Mouse (Mus musculus): ENCODE results near the gene 1810043G02Rik. TPM values are rescaled to one million over a fixed set of nuclear protein-coding genes. Genes with fewer than 3 reads are reported as not detected.
"Not testable (repeated sequence)": the region's sequence is repeated elsewhere in the genome, so short reads cannot be mapped to it uniquely, and the experiment has no call there.

The 1810043G02Rik gene
- polyA plus RNA-seq, 1 experiment = 22.2 TPM

GRCm38 (mm10) chr10:78012661-78013495 is 34.6 kb downstream of the 1810043G02Rik start:
- Histone ChIP-seq H3K36me3 (replicated peaks; ENCODE audit: low read length) (peaks cover 10% of the 10 kb centered on the region), H3K4me3 (replicated peaks) (peak overlapping the region; percentile 28), H3K27me3 (replicated peaks) (peaks cover 4% of the 10 kb centered on the region), H3K4me1 (peaks cover 52% of the 10 kb centered on the region), H3K9me3 (peaks cover 4% of the 10 kb centered on the region; the same call in 1 of the 2 replicates)
- TF ChIP-seq FLI1 (IDR thresholded peaks at IDR 0.05; ENCODE audit: low read length) (no peak), GATA1 (IDR thresholded peaks at IDR 0.05; ENCODE audit: borderline replicate concordance, low read length) (no peak)

- no peak for TF ChIP-seq GATA1 (IDR thresholded peaks at IDR 0.05; ENCODE audit: borderline replicate concordance, low read length)
- TF ChIP-seq FLI1 (IDR thresholded peaks at IDR 0.05; ENCODE audit: low read length) = no peak
- Histone ChIP-seq H3K9me3 (peaks cover 4% of the 10 kb centered on the region; the same call in 1 of the 2 replicates), H3K4me1 (peaks cover 49% of the 10 kb centered on the region), H3K4me3 (replicated peaks) (no peak overlapping the region), H3K27me3 (replicated peaks) (peaks cover 4% of the 10 kb centered on the region), H3K36me3 (replicated peaks; ENCODE audit: low read length) (no peaks in the 10 kb centered on the region)
Measured at GRCm38 (mm10) chr10:78015489-78015888, 37.2 kb downstream of the 1810043G02Rik start.

- Histone ChIP-seq H3K27me3 (replicated peaks) (peaks cover 4% of the 10 kb centered on the region), H3K4me1 (peaks cover 44% of the 10 kb centered on the region), H3K9me3 (peaks cover 4% of the 10 kb centered on the region; the same call in 1 of the 2 replicates), H3K36me3 (replicated peaks; ENCODE audit: low read length) (no peaks in the 10 kb centered on the region), H3K4me3 (replicated peaks) (no peak overlapping the region)
- TF ChIP-seq FLI1 (IDR thresholded peaks at IDR 0.05; ENCODE audit: low read length) = no peak
- no peak for TF ChIP-seq GATA1 (IDR thresholded peaks at IDR 0.05; ENCODE audit: borderline replicate concordance, low read length)
Measured at GRCm38 (mm10) chr10:78016366-78016765, 38.0 kb downstream of the 1810043G02Rik start.

- peak overlapping the region; percentile 89 for H3K4me3 ChIP-seq (replicated peaks)
- peaks cover 35% of the 10 kb centered on the region for H3K4me1 ChIP-seq
- H3K9me3 ChIP-seq = peaks cover 4% of the 10 kb centered on the region; the same call in 1 of the 2 replicates
- no peaks in the 10 kb centered on the region for H3K36me3 ChIP-seq (replicated peaks; ENCODE audit: low read length)
- peaks cover 4% of the 10 kb centered on the region for H3K27me3 ChIP-seq (replicated peaks)
- TF ChIP-seq FLI1 (IDR thresholded peaks at IDR 0.05; ENCODE audit: low read length) (no peak), GATA1 (IDR thresholded peaks at IDR 0.05; ENCODE audit: borderline replicate concordance, low read length) (peak; percentile 38; the same call in 1 of the 3 replicates)
Measured at GRCm38 (mm10) chr10:78018797-78019203, 40.5 kb downstream of the 1810043G02Rik start.

- Histone ChIP-seq H3K9me3 (peaks cover 4% of the 10 kb centered on the region; the same call in 1 of the 2 replicates), H3K4me1 (peaks cover 35% of the 10 kb centered on the region), H3K4me3 (replicated peaks) (no peak overlapping the region), H3K36me3 (replicated peaks; ENCODE audit: low read length) (no peaks in the 10 kb centered on the region), H3K27me3 (replicated peaks) (peaks cover 4% of the 10 kb centered on the region)
- no peak for TF ChIP-seq FLI1 (IDR thresholded peaks at IDR 0.05; ENCODE audit: low read length)
- no peak for TF ChIP-seq GATA1 (IDR thresholded peaks at IDR 0.05; ENCODE audit: borderline replicate concordance, low read length)
Measured at GRCm38 (mm10) chr10:78019291-78019690, 41.0 kb downstream of the 1810043G02Rik start.

GRCm38 (mm10) chr10:78019984-78020383 is 41.7 kb downstream of the 1810043G02Rik start:
- not testable (repeated sequence) for H3K4me3 ChIP-seq (replicated peaks); H3K9me3 ChIP-seq; H3K36me3 ChIP-seq (replicated peaks; ENCODE audit: low read length); H3K27me3 ChIP-seq (replicated peaks)
- peaks cover 35% of the 10 kb centered on the region for H3K4me1 ChIP-seq

- not testable (repeated sequence) for H3K4me3 ChIP-seq (replicated peaks)
Measured at GRCm38 (mm10) chr10:78025453-78025852, 47.1 kb downstream of the 1810043G02Rik start.

GRCm38 (mm10) chr10:78028129-78028528 is 49.8 kb downstream of the 1810043G02Rik start:
- peaks cover 4% of the 10 kb centered on the region for H3K4me1 ChIP-seq
- H3K36me3 ChIP-seq (replicated peaks; ENCODE audit: low read length) = no peaks in the 10 kb centered on the region
- no peak overlapping the region for H3K4me3 ChIP-seq (replicated peaks)
- TF ChIP-seq GATA1 (IDR thresholded peaks at IDR 0.05; ENCODE audit: borderline replicate concordance, low read length) = no peak
- H3K9me3 ChIP-seq = no peaks in the 10 kb centered on the region
- H3K27me3 ChIP-seq (replicated peaks) = peaks cover 42% of the 10 kb centered on the region

More at GRCm38 (mm10) chr10:78025453-78025852, 47.1 kb downstream of the 1810043G02Rik start:
- not testable (repeated sequence) for H3K36me3 ChIP-seq (replicated peaks; ENCODE audit: low read length); H3K4me1 ChIP-seq; H3K9me3 ChIP-seq
- H3K27me3 ChIP-seq (replicated peaks) = peaks cover 22% of the 10 kb centered on the region

- Histone ChIP-seq H3K27me3 (replicated peaks) (peaks cover 44% of the 10 kb centered on the region), H3K4me3 (replicated peaks) (no peak overlapping the region), H3K36me3 (replicated peaks; ENCODE audit: low read length) (no peaks in the 10 kb centered on the region), H3K9me3 (no peaks in the 10 kb centered on the region), H3K4me1 (peaks cover 4% of the 10 kb centered on the region)
- TF ChIP-seq GATA1 (IDR thresholded peaks at IDR 0.05; ENCODE audit: borderline replicate concordance, low read length) = no peak
Measured at GRCm38 (mm10) chr10:78029080-78029479, 50.8 kb downstream of the 1810043G02Rik start.

GRCm38 (mm10) chr10:78031987-78032386 is 53.7 kb downstream of the 1810043G02Rik start:
- Histone ChIP-seq H3K9me3 (no peaks in the 10 kb centered on the region), H3K4me1 (peaks cover 4% of the 10 kb centered on the region), H3K27me3 (replicated peaks) (peaks cover 63% of the 10 kb centered on the region), H3K36me3 (replicated peaks; ENCODE audit: low read length) (no peaks in the 10 kb centered on the region), H3K4me3 (replicated peaks) (no peak overlapping the region)
- no peak for TF ChIP-seq GATA1 (IDR thresholded peaks at IDR 0.05; ENCODE audit: borderline replicate concordance, low read length)
- no peak for TF ChIP-seq FLI1 (IDR thresholded peaks at IDR 0.05; ENCODE audit: low read length)

Other genes starting within 250 kb of the 1810043G02Rik start
- gene Gm18596, start 235.9 kb upstream of the 1810043G02Rik start, polyA plus RNA-seq (2012; ENCODE audit: insufficient read depth, low replicate concordance) = not detected in 2 replicates
- gene Gm9736, start 227.2 kb upstream of the 1810043G02Rik start, polyA plus RNA-seq (2012; ENCODE audit: insufficient read depth, low replicate concordance) = not detected in 2 replicates
- not detected in 2 replicates for gene Gm3233, start 218.8 kb upstream of the 1810043G02Rik start, polyA plus RNA-seq (2012; ENCODE audit: insufficient read depth, low replicate concordance)
- gene Gm3238, start 207.2 kb upstream of the 1810043G02Rik start, polyA plus RNA-seq (2012; ENCODE audit: insufficient read depth, low replicate concordance) = not detected in 2 replicates
- not detected in 2 replicates for gene Gm7138, start 201.6 kb upstream of the 1810043G02Rik start, polyA plus RNA-seq (2012; ENCODE audit: insufficient read depth, low replicate concordance)
- not detected in 2 replicates for gene Gm3250, start 196.0 kb upstream of the 1810043G02Rik start, polyA plus RNA-seq (2012; ENCODE audit: insufficient read depth, low replicate concordance)
- gene Gm7137, start 190.3 kb upstream of the 1810043G02Rik start, polyA plus RNA-seq (2012; ENCODE audit: insufficient read depth, low replicate concordance) = not detected in 2 replicates
- not detected in 2 replicates for gene Gm9639, start 183.4 kb upstream of the 1810043G02Rik start, polyA plus RNA-seq (2012; ENCODE audit: insufficient read depth, low replicate concordance)
- gene Gm19668, start 179.4 kb upstream of the 1810043G02Rik start, polyA plus RNA-seq (2012; ENCODE audit: insufficient read depth, low replicate concordance) = not detected in 2 replicates
- gene Gm9507, start 166.7 kb upstream of the 1810043G02Rik start, polyA plus RNA-seq (2012; ENCODE audit: insufficient read depth, low replicate concordance) = not detected in 2 replicates
- not detected in 2 replicates for gene Gm2696, start 163.8 kb upstream of the 1810043G02Rik start, polyA plus RNA-seq (2012; ENCODE audit: insufficient read depth, low replicate concordance)
- gene Krtap10-4, start 151.4 kb upstream of the 1810043G02Rik start, polyA plus RNA-seq (2012; ENCODE audit: insufficient read depth, low replicate concordance) = not detected in 2 replicates
- gene Krtap10-10, start 142.6 kb upstream of the 1810043G02Rik start, polyA plus RNA-seq (2012; ENCODE audit: insufficient read depth, low replicate concordance) = not detected in 2 replicates
- not detected in 2 replicates for gene Gm36176, start 131.7 kb upstream of the 1810043G02Rik start, polyA plus RNA-seq (2012; ENCODE audit: insufficient read depth, low replicate concordance)
- not detected in 2 replicates for gene Gm10318, start 125.7 kb upstream of the 1810043G02Rik start, polyA plus RNA-seq (2012; ENCODE audit: insufficient read depth, low replicate concordance)
- not detected in 2 replicates for gene Gm3285, start 116.5 kb upstream of the 1810043G02Rik start, polyA plus RNA-seq (2012; ENCODE audit: insufficient read depth, low replicate concordance)
- gene Lrrc3, start 76.0 kb upstream of the 1810043G02Rik start, polyA plus RNA-seq (2012; ENCODE audit: insufficient read depth, low replicate concordance) = 0.03 TPM in 1 of 2 replicates, not detected in the other
- gene Trpm2, start 8.0 kb upstream of the 1810043G02Rik start, polyA plus RNA-seq (2012; ENCODE audit: insufficient read depth, low replicate concordance) = 2.7 TPM in 1 of 2 replicates, not detected in the other
- gene Pfkl, start 31.6 kb downstream of the 1810043G02Rik start, polyA plus RNA-seq (2012; ENCODE audit: insufficient read depth, low replicate concordance) = 333 and 674 TPM in 2 replicates
- not detected in 2 replicates for gene Dnmt3l, start 63.4 kb downstream of the 1810043G02Rik start, polyA plus RNA-seq (2012; ENCODE audit: insufficient read depth, low replicate concordance)
- not detected in 2 replicates for gene Aire, start 65.1 kb downstream of the 1810043G02Rik start, polyA plus RNA-seq (2012; ENCODE audit: insufficient read depth, low replicate concordance)
- 0.74 and 1.4 TPM in 2 replicates for gene Icosl, start 90.8 kb downstream of the 1810043G02Rik start, polyA plus RNA-seq (2012; ENCODE audit: insufficient read depth, low replicate concordance)
- gene D10Jhu81e, start 191.3 kb downstream of the 1810043G02Rik start, polyA plus RNA-seq (2012; ENCODE audit: insufficient read depth, low replicate concordance) = 44.9 and 59.7 TPM in 2 replicates
- 1.3 and 2.9 TPM in 2 replicates for gene Pwp2, start 206.6 kb downstream of the 1810043G02Rik start, polyA plus RNA-seq (2012; ENCODE audit: insufficient read depth, low replicate concordance)